Mouse (Mus musculus): ENCODE data around the gene Tenm4. TPM values are rescaled to one million over a fixed set of nuclear protein-coding genes. Genes with fewer than 3 reads are reported as not detected.

The Tenm4 gene
- total RNA-seq, 2 experiments from 2014 or later, result 1.0 to 1.9 TPM

DNA sequence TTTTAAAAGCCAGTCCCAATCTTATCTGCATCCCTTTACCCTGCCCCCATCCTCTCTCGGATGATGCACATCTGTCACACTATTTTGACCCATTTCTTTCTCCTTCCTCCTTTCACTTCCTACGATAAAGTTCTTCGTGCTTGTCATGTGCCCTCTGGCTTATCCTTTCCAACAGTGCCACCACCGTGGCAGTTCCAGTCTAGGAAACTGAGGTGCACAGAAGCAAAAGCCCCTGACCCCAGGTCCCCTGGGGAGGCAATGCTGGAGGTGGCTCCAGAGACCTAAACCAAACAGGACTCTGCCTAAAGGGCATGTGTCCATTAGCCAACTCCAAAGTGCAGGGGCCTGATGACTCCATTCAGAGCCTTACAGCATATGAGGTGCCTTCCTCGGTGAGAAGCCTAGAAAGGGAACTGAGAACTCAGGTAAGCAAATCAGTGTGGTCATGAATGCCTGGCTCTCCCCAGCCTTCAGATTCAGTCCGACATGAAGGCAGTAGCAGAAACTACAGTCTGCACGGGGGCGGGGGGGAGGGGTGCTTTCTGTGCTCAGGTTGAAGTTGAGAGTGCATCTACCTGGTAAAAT lies 235.7 kb downstream of the Tenm4 start:
- no peak for DNase-seq (ENCODE audit: low spot score)

DNA sequence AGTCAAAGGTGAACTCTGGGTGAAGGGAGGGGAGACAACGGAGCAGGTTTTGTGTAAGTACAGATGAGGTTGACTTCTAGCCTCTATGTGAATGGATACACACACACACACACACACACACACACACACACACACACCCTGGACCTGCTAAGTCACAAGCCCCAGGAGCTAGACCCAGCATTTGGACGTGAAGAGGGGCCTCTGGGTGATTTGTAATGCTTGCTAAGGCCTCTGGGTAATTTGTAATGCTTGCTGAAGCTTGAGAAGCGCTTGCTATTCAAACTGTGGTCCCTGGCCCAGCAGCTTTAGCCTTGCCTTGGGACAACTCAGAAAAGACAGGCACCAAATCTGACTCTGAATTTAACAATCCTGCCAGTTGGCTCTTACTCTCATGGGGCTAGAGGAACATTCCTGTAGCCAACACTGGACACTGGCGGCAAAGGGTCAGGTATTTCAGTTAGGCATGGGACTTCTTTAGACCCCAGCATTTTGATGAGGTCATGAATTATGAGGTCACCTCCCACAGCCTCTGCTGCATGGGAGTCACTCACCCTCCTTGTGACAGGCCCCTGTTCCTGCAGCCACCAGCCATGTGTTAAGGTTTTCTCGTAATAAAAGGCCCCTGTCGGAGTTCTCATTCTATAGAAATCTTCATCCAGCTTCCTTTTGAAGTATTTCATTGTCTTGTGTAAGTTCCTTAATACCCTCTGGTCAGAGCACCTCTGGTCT lies 237.3 kb downstream of the Tenm4 start:
- no peak for DNase-seq (ENCODE audit: low spot score)

DNA sequence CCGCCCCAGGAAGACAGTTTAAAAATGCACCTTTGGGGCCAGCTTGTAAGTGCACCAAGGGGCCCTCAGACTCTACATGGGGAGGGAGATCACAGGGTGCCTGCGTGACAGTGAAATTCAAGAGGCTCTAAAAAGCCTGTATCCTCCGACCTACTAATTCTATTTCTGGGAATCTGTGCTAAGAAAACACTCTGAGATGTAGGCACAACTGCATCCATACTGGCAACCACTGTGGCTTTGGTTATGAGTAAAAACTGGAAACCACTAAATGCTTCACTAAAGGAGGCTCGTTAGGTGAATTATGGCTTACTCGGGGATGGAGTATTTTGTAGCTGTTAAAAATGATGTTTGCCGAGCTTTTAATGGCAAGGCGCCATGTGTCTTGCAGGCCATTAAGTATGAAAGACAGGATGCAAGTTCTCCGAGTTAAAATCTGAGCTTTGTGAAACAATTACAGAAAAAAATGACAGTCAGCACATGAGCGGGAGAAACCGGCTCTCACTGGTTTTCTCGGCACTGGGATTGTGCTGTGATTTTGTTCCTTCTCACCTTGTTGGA lies 238.4 kb downstream of the Tenm4 start:
- DNase-seq (ENCODE audit: low spot score), result no peak

DNA sequence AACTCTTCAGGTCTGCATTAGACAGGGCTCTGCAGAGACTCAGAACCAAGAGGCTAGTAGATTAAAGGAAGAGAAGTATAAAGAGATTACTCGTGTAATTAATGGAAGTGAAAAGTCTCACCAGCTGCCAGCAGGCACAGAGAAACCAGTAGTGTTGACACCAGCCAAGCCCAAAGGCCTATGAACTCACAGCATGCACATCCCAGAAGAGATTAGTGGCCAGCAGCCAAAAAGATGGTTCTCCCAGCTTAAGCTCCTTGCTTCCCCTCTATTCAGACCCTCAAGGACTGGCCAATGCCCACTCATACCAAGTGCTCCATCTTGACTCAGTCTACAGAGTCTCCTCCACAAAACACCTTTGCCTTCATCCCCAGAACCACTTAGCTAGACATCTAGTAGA lies 242.8 kb downstream of the Tenm4 start:
- DNase-seq (ENCODE audit: low spot score), result no peak

DNA sequence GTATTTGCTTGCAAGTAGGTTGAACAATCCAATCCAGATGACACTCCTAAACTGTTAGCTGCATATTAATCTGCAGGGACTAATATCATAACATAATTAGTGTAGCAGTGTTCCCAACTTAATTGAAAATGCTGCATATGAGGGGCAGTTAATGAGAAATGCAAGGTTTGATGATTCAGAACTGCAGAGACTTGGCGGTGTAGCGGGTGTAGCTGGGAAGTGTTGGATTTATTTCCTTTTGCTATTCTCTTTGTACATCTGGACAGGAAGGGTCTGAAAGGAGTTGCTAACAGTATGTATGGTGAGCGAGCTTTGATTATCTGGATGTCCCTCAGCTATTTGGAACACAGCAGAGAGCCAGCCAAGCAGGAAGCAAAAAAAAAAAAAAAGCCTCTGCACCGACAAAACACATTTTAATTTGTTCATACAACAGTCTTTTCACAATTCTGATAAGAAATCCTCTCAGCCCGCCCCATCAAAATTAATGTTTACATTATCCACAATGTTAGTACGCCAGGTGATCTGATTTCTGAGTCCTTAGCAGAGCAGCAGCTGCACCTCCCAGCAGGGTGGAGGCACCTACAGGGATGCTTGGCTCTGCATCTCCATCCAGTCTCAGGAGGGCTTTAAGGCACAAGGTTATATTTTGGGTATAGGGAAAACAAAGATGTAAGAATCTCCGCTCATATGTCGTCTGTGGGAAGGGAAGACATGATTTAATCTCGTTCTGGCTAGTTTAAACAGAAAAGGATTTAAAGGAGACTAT lies 243.4 kb downstream of the Tenm4 start:
- DNase-seq (ENCODE audit: low spot score), result no peak

DNA sequence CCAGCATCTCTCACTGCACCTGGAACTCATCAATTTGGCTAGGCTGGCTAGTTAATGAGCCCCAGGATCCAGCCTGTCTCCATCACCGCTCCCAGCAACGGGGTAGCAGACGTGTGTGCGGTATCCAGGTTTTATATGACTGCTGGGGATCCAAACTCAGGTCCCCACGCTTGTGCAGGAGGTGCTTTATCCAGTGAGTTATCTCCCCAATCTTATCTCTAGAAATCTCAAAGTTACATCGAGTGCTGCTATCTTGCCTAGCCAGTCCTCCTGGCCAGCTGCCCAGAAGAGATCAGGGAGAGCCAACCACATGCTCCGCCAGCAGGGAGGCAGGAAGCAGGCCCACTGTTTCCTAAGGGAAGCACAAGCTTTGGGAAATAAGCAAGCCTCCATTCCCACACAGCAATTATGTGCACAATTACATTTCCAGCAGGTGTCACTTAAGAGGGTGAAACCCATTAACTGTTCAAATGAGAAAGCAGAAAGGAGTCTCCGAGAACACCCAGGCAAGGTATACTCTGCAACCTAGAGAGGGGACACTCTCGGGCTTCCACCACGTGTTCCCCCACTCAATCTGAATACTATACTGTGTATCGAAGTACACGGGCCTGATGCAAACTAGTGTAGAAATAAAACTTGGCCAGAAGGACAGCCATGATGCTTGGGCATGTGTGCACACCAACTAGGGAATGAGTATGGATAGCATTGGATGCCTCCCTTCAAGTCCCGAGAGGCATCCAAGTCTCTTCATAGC lies 246.4 kb downstream of the Tenm4 start:
- peak; percentile 29 for DNase-seq (ENCODE audit: low spot score)

DNA sequence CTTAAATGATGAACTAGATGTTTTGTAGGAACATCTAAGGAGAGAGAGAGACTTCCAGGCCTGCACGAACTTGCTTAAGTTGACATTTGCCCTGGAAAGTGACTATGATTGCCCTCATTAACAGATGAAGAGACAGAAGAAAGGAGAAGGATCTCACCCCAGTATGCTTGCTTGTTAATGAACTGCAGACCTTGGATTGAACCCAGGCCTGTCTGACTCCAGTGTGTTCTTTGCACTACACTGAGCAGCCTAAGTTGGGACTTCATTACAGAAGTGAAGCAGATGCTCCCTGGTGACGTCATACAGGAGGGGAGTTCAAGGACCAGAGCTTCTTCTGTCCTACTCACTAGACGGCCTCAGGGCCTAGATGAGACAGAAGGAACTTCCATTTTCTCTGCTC lies 247.1 kb downstream of the Tenm4 start:
- DNase-seq (ENCODE audit: low spot score), result no peak

DNA sequence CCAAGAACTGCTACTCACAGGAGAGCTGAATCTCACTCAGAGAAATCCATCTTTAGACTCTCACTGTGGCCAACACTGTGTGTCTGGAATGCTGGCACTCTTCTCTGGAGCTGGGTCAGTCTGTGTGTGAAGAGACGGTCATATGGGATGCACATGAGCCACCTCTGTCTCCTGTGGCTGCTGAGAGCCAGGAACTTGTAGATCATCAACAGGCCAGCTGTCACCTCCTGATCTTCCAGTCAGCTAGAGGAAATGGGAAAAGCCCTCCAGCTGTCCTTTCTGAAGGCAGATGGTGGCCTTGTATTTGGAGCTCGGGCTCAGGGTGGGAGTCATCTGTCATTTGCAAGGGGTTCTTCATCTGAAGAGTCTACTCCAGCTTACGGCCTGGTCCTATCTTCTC lies 249.0 kb downstream of the Tenm4 start:
- no peak for DNase-seq (ENCODE audit: low spot score)

DNA sequence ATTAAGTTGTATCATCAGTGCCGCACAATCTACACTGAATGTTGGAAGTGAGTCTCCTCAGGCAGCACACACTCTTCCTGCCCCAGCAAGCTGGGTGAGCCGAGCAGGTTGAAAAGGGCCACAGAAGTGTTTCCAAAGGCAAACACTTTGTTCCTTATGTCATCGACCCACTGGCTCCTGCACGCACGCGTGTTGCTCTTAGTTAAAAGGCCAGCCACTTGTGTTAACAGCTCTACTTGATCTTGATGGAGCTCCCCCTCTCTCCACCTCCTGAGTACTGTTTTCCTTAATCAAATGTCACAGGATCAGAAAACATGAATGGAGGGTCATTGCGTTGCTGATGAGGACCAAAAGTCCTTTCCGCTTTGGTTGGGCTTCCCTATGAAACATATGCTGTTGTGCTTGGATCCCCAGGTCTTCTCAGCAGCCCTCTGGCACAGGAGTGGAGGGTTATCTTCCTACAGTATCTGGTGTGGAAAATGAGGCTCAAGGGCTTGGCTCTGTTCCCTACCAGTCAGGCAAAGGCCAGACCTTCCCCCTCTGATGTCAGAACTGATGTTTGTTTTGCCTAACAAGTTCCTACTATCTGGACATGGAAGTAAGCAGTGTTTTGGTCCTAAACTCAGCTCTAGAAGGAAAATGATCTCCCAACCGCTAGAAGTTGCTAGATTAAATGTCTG lies 250.0 kb downstream of the Tenm4 start:
- no peak for DNase-seq (ENCODE audit: low spot score)

DNA sequence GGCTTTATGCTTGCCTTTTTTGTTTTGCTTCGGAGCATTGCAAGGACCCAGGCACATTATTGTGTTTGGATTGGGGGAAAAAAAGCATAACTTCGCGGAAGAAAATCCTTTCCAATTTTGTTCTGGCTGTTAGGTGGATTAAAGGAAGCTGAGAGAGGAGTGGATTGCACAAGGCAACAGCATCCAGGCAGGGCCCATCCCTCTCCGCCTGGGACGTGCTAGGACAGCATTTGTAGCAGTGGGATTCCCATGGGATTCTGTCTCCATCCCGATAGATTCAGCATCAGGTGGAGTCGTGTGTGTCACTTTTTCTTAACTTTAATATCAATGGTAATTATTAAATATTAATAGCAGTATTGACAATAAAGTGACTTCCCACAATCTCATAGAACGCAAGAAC lies 255.9 kb downstream of the Tenm4 start:
- DNase-seq (ENCODE audit: low spot score), result no peak

DNA sequence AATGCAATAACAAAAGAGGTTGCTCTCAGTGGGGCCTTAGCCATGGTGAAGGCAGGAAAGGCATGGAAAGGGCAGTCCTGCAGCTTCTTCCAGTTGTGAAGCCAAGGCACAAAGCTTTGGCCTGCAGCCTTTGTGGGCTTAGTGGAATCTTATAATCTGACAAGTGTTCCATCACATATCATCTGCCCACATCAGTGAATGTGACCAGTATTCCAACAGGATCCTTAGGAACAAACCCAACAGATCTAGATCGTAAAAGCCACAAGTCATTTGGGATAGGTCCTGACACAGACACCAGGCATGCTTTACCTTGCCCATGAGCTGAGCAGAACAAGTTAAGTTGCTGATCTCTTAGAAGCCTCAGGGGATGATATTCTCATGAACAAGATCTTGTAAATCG lies 262.3 kb downstream of the Tenm4 start:
- no peak for DNase-seq (ENCODE audit: low spot score)

DNA sequence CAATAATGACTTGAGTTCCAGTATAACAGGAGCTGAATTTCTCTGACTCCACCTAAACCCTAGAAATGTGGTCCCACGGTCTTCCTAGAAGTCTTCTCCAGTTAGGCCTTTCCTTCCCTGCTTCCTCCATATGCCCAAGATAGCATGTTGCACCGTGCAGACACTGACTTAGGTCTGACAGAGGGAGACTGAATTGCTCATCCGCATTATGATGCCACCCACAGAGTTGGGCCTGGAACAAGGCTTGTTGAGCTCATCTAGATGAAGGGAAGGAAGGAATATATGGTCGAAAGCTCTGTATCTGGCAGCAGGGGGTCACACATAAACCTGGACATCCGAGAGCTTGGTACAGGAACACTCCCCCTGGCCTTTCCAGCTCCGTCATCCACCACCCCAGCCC lies 267.3 kb downstream of the Tenm4 start:
- DNase-seq (ENCODE audit: low spot score), result no peak

DNA sequence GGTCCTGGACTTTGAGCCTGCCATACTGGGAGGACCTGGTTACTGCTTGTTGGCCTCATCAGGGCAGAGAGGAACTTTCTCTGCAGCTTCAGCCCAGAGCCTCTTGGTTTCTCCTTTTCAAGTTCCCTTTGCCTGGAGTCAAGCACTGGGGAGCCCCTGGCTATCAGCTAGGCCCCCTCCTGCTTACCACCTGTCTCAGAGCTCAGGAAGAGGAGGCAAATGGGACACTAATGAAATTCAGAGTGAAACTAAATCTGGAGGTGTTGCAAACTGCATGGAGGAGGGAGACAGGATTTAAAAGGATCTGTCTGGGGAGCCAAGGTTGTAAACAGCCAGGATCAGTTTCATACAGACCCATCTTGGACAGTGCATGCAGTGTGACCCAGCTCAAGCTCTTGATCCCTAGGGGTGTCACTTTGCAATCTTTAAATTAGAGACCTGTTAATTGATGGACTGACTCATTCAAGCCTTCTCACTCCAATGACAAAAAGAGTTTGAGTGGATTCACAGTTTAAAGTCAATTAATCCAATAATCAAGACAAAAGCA lies 269.2 kb downstream of the Tenm4 start:
- no peak for DNase-seq (ENCODE audit: low spot score)

DNA sequence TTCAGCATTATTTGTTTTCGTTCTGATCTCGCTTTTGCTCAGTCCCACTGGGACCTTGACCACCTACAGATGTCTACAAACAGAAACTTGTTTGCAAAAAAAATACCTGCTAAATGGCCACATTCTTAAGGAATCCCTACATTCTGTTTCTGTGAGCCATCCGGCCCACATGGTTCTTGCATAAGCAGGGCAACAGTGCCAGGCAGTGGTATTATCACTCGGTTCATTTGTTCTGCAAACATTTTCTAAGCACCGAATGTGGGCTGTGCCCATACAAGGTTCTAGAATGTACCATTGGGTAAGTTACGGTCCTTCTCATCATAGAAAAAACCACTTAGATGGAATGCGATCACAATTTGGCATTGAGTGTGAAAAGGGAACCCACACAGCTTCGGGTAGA lies 274.7 kb downstream of the Tenm4 start:
- DNase-seq (ENCODE audit: low spot score), result no peak

DNA sequence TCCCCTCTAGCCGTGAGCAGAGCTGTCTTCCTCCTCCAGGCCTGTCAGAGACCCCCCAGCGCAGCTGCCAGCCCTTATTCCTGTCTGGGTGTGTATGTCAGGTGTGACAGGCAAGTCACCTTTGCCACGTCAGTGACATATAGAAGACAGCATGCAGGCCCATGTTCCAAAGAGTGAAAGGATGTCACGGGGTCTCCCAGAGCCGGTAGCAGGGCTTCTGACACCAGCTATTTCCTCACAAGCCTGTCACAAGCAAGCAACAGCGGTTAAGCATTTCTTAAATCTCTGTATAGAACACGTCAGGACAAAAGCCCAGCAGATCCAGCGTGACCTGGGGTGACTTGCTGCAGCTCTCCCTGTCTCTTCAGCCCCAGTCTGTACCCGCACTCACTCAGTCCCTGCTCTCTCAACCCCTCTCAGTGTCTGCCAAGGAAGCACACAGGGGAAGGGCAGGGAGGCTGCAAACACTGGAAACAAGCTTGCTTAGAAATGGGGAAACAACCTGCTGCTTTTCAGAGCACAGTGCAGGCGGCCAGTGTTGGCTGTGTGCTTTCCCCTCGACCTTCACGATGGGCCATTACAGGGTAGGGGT lies 276.9 kb downstream of the Tenm4 start:
- no peak for DNase-seq (ENCODE audit: low spot score)

DNA sequence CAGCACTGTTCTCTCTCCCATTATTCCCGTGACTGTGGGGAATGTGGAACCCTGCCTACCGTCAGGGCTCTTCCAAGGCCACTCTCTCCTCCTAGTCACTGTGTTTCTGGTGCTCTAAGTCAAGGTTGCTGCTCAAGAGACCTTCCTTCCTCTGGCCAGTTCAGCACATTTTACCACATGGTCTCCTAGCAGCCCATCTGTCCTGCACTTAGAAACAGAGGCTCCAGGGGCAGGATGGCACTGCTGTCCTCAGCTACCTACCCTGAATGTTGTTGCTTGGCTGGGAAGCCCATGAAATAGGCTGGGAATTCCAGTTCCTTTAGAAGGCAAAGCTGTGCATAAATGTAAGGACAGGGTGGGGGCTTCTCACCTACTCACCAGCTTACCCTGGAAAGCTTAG lies 284.9 kb downstream of the Tenm4 start:
- no peak for DNase-seq (ENCODE audit: low spot score)

DNA sequence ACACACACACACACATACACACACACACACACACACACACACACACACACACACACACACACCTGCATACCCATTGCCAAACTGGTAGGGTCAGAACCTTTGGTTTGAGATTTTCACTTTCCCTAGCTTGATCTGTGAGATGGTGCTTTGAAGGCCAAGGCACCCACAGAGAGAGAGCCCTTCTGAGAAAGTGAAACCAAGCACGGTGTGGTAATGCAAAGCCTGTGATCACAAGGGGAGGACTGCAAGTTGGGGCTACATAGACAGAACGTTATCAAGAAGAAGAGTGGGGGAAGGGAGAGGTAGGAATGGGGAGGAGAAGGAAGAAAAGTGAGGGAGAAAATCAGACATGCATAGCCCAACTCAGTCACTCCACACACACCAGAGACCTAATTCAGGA lies 285.6 kb downstream of the Tenm4 start:
- no peak for DNase-seq (ENCODE audit: low spot score)

DNA sequence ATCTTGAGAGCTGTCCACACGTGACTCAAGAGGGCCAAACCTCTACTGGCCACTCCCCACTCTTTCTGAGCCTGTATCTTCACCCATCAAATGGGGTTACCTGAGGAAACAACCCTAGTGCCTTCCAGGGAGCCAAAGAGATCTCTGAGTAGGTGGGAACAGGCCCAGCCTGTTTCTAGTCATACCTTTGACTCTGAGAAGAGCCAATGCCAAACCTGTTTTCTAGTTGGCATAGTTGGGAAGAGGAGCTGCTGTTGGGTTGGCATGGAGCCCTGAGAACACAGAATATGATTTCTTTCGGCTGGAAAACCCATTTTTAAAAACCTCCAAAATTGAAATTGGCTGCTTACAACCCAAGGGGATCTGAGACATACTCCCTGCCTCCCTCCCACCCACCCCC lies 286.8 kb downstream of the Tenm4 start:
- DNase-seq (ENCODE audit: low spot score), result no peak

DNA sequence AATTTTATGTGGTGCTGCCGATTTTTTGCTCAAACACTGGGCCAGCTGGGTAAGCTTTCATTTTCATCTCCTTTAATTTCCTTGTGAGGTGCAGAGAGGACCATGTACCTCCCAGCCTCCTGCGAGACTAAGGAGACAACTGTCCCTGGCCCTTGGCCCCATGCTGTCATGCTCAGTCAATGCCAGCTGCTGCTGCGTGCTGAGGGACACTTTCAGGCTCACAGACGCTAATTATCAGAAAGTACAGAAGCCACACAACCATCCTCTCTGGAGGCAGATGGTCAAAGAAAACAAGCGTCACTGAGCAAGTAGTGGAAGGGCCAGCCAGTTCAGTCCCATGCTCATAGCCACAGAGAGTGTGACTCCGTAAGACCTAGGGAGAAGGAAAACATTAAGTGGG lies 287.9 kb downstream of the Tenm4 start:
- no peak for DNase-seq (ENCODE audit: low spot score)

DNA sequence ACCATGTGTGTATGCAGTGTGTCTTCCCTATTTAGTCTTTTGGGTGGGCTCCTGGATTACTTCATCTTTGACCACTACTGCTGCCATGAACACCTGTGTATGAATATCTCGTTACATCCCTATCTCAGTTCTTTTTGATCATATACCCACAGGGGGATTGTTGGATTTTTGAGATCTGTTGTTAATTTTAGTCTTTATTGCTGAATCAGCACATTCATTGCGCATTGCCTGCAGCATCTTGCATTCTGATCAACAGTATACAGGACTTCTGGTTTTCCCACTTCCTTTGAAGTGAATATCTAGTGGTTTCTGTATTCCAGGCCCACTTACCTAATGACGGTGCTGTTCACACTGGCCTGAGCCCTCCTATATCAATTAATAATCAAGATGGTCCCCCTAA lies 295.7 kb downstream of the Tenm4 start:
- no peak for DNase-seq (ENCODE audit: low spot score)

DNA sequence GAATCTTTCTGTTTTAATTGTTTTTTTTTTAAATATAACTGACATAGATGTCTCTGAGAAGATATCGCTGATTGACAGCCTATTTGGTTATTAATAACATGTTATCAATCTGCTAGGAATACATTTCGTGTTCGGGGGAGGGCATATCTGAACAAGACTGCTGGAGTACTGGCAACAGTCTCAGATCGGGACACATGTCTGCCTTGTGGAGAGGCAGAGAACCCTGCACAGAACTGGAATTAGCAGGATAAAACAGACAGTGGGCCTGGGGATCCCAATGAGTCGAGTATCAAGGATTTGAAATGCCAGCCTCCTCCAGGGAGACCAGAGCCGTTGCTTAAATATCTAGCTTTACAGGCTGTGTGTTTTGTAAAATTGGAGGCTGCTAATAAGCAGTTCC lies 299.8 kb downstream of the Tenm4 start:
- no peak for DNase-seq (ENCODE audit: low spot score)
